Mouse (Mus musculus) kidney, embryonic 16.5 days (tissue): ENCODE results near the gene Rbm12. TPM values are rescaled to one million over a fixed set of nuclear protein-coding genes. Genes with fewer than 3 reads are reported as not detected.

Experiments
- ATAC-seq: fragments of 200-750 bp; cut with Nextera tagmentation; 2 replicates; pipeline ENCODE4 v1.8.0; 2017; ENCODE audit warnings: moderate TSS enrichment; ENCODE audit not compliant: low FRiP score, low TSS enrichment
- H3K27ac ChIP-seq: fragments of 300-500 bp; sonication (generic); 2 replicates; pipeline ENCODE4 v1.5.1; 2014; ENCODE audit warnings: low read length
- H3K27me3 ChIP-seq: fragments of 300-500 bp; sonication (generic); 2 replicates; pipeline ENCODE4 v1.6.1; 2014; ENCODE audit warnings: low read length, control low read depth, mixed read lengths; ENCODE audit not compliant: insufficient read depth
- H3K36me3 ChIP-seq: fragments of 300-500 bp; sonication (generic); 2 replicates; pipeline ENCODE4 v1.6.1; 2014; ENCODE audit warnings: low read length, control low read depth, mixed read lengths; ENCODE audit not compliant: insufficient read depth
- H3K4me1 ChIP-seq: fragments of 300-500 bp; sonication (generic); 2 replicates; pipeline ENCODE4 v1.6.1; 2014; ENCODE audit warnings: low read length, control low read depth, mixed read lengths; ENCODE audit not compliant: insufficient read depth
- H3K4me2 ChIP-seq: fragments of 300-500 bp; sonication (generic); replicated peaks from 2 replicates; pipeline ENCODE4 v1.6.1; 2014; ENCODE audit warnings: low read depth, low read length
- H3K4me3 ChIP-seq: fragments of 300-500 bp; sonication (generic); 2 replicates; pipeline ENCODE4 v1.5.1; 2014; ENCODE audit warnings: mild to moderate bottlenecking, low read length
- H3K9ac ChIP-seq: fragments of 300-500 bp; sonication (generic); replicated peaks from 2 replicates; pipeline ENCODE4 v1.6.1; 2014; ENCODE audit warnings: low read length
- H3K9me3 ChIP-seq: fragments of 300-500 bp; sonication (generic); 2 replicates; pipeline ENCODE4 v1.6.1; 2016; ENCODE audit warnings: low read length, control low read depth
- WGBS: fragments of 180-500 bp; shearing (Covaris S2); extraction: QIAGEN DNeasy Blood & Tissue Kit; methylation state at CpG from one replicate; pipeline ENCODE4 v1.1.7; 2014; 5-methylcytosine and 5-hydroxymethylcytosine counted together
- polyA plus RNA-seq: library from polyadenylated mRNA; unstranded; fragments of >200 nt; fragmentation: Nextera tagmentation; extraction: Ambion mirVana; gene quantifications from 2 replicates; pipeline ENCODE4 v1.2.1, GENCODE M21; 2015

Gene Rbm12
- polyA plus RNA-seq, 1 experiment from 2014 or later = 27.7 TPM

DNA sequence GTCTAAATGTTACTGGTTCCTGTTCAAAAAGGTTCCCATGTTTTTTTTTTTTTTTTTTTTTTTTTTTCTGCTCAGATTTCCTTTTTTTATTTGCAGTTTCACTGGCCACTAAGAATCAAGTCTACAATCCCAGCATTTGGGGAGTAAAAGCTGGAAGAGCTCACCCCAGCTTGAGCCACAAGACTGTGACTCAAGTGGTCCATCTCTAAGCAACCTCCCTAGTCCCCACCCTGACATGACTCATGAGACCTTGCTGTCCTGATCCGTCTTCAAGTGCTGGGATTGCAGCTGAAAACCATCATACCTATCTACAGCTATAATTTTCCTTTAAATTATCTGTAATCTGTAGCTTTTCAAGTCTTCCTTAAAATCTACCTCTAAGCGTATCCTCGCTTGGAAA lies 27.2 kb downstream of the Rbm12 start:
- Histone ChIP-seq H3K4me1 (no peaks in the 10 kb centered on the region), H3K9me3 (no peaks in the 10 kb centered on the region), H3K27ac (no peak overlapping the region), H3K36me3 (peaks cover 1% of the 10 kb centered on the region; the same call in 1 of the 2 replicates), H3K4me2 (no peak overlapping the region), H3K4me3 (no peak overlapping the region), H3K27me3 (no peaks in the 10 kb centered on the region), H3K9ac (no peak overlapping the region)
- WGBS = 87% methylated on average over 3 of the region's 3 CpGs
- no peak for ATAC-seq

DNA sequence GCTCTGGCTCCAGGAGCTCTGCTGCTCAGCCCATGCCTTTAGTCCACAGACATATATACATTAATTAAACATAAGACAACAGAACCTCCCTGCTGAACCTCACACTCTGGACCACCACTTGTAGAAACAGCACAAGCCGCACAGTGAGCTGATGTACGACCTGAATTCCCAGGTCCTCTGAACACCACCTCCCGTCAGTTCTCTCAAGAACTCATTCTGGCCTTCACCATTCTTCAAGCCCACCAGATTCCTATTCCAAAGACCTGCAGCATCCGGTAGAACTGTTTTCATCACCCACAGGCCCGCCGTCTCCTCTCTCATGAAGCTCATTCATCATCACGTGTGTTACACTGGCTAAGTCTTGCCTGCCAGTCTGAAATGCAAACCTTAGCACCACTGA lies 31.4 kb downstream of the Rbm12 start:
- 81% methylated on average over 7 of the region's 7 CpGs for WGBS
- H3K4me1 ChIP-seq = no peaks in the 10 kb centered on the region
- no peaks in the 10 kb centered on the region for H3K9me3 ChIP-seq
- H3K9ac ChIP-seq = no peak overlapping the region
- no peak overlapping the region for H3K4me2 ChIP-seq
- no peak overlapping the region for H3K27ac ChIP-seq
- no peak overlapping the region for H3K4me3 ChIP-seq
- H3K36me3 ChIP-seq = peaks cover 36% of the 10 kb centered on the region
- no peaks in the 10 kb centered on the region for H3K27me3 ChIP-seq
- no peak for ATAC-seq

DNA sequence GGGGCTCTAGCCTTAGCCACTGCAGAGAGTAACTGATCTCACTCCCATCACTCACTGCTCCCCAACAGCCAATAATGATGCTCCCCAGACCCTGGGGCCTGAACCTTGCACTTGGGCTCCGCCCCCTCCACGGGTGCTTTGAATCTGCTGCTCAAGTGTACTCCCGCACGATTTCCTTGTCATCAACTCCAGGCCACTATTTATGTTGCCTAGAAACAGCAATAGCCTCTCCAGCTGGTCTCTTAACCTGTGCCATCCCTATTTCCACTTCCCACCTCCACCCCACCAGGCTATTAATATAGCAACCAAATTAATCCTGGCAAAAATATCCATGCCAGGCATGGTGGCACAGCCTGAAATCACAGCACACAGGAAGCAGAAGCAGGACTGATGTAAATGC lies 32.1 kb downstream of the Rbm12 start:
- no peak for ATAC-seq
- Histone ChIP-seq H3K9ac (no peak overlapping the region), H3K4me3 (no peak overlapping the region), H3K27ac (no peak overlapping the region), H3K27me3 (no peaks in the 10 kb centered on the region), H3K9me3 (no peaks in the 10 kb centered on the region), H3K36me3 (peaks cover 41% of the 10 kb centered on the region), H3K4me2 (no peak overlapping the region), H3K4me1 (no peaks in the 10 kb centered on the region)
- WGBS = 30% methylated on average over 4 of the region's 4 CpGs

DNA sequence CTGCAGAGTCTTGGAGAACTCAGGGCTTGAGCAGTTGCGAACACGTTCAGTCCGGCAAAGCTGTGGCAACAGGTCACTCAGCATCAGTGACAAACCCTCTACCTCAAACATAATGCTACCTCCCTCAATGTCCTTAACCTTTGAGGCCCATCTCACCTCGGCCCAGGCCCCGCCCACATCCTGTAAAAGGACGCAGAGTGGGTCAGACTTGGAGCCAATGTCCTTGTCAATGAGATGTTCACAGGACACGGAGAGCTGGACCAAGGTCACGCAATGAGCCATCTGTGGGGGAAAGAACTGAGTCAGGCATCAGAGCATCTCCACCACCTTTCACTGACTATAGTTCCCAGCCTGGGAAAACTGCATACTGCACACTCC lies 32.6 kb downstream of the Rbm12 start:
- Histone ChIP-seq H3K4me2 (no peak overlapping the region), H3K4me3 (no peak overlapping the region), H3K9ac (no peak overlapping the region), H3K27ac (no peak overlapping the region), H3K4me1 (no peaks in the 10 kb centered on the region), H3K9me3 (no peaks in the 10 kb centered on the region), H3K27me3 (no peaks in the 10 kb centered on the region), H3K36me3 (peaks cover 46% of the 10 kb centered on the region)
- no peak for ATAC-seq
- WGBS = 74% methylated on average over 8 of the region's 8 CpGs

DNA sequence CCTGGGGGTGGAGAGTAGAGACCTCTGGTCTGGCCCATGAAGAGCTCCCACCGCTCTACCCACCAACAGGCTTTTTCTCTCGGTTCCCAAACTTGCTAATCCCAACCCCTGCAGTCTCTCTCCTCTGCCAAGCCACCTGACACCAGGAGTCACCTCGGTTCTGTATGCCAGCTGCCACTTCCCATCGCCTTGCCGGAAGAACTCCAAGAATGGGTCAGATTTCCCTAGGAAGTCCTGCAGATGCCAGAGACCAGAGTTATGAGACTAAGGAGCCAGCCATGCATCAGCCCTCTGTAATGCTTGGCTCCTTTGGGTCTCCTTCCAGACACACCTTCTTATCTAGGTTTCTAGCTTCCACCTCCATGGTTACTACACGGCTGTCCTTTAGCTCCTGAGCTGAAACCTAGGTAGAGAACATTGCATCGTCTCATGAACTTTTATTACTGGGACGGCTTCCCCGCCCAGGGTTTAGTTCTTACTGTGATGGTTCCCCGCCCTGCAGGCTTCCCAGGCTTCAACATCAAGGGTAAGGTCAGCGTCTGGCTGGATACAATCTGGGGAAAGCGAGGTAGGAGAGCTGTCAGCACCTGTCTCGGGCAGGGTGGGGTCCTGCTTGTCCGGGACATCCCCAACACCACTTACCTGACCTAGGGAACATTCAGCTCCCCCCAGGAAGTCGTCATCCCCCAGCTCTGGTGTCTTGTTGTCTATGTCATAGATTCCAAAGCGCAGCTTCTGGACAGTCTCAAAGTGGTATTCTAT lies 33.2 kb downstream of the Rbm12 start:
- Histone ChIP-seq H3K4me2 (no peak overlapping the region), H3K4me1 (no peaks in the 10 kb centered on the region), H3K9me3 (no peaks in the 10 kb centered on the region), H3K4me3 (no peak overlapping the region), H3K9ac (no peak overlapping the region), H3K27me3 (no peaks in the 10 kb centered on the region), H3K36me3 (peaks cover 52% of the 10 kb centered on the region), H3K27ac (no peak overlapping the region)
- no peak for ATAC-seq
- WGBS = 86% methylated on average over 16 of the region's 16 CpGs

DNA sequence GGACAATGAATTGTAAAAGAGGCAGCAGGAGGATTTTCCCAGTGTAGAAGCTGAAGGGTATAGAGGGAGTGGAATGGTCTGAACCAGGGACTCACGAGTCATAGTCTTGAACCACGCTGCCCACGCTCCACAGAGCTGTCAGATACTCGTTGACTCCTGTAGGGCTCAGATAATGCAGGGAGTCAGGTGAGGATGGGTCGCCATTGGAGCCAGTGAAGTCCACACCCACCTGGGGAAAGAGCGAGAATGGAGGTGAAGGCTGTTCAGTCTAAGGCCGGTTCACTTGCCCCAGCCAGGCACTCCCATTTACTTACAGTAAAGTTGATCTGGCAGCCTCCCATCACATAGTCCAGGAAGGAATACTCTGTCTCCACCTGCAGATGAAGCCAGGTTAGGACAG lies 34.3 kb downstream of the Rbm12 start:
- Histone ChIP-seq H3K36me3 (peaks cover 63% of the 10 kb centered on the region), H3K4me1 (no peaks in the 10 kb centered on the region), H3K4me2 (no peak overlapping the region), H3K27me3 (no peaks in the 10 kb centered on the region), H3K4me3 (no peak overlapping the region), H3K27ac (no peak overlapping the region), H3K9ac (no peak overlapping the region), H3K9me3 (no peaks in the 10 kb centered on the region)
- 90% methylated on average over 7 of the region's 7 CpGs for WGBS
- no peak for ATAC-seq

GRCm38 (mm10) chr2:156073725-156074124 lies 38.1 kb downstream of the Rbm12 start:
- H3K4me2 ChIP-seq = no peak overlapping the region
- H3K4me3 ChIP-seq = no peak overlapping the region
- no peaks in the 10 kb centered on the region for H3K27me3 ChIP-seq
- ATAC-seq = no peak
- no peak overlapping the region for H3K27ac ChIP-seq
- no peak overlapping the region for H3K9ac ChIP-seq
- peaks cover 93% of the 10 kb centered on the region for H3K36me3 ChIP-seq
- no peaks in the 10 kb centered on the region for H3K9me3 ChIP-seq
- WGBS = 88% methylated on average over 15 of the region's 15 CpGs
- no peaks in the 10 kb centered on the region for H3K4me1 ChIP-seq

DNA sequence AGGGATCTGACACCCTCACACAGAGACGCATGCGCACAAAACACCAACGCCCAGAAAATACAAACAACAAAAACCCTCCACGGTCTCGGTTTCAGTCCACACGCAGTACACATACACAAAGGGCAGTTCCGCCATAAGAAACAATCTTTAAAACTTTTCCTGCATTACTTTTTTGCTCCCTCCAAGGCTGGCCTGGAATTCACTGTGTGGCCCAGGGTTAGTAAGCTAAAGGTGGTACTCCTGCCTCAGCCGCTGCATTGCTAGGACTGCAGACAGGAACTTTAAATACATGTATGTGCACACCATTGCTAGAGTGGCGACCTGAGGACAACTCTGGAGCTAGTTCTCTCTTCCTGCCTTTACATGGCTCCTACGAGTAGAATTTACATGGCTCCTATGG lies 40.5 kb downstream of the Rbm12 start:
- 97% methylated on average over 10 of the region's 10 CpGs for WGBS
- H3K36me3 ChIP-seq = peaks cover 70% of the 10 kb centered on the region
- H3K4me2 ChIP-seq = no peak overlapping the region

DNA sequence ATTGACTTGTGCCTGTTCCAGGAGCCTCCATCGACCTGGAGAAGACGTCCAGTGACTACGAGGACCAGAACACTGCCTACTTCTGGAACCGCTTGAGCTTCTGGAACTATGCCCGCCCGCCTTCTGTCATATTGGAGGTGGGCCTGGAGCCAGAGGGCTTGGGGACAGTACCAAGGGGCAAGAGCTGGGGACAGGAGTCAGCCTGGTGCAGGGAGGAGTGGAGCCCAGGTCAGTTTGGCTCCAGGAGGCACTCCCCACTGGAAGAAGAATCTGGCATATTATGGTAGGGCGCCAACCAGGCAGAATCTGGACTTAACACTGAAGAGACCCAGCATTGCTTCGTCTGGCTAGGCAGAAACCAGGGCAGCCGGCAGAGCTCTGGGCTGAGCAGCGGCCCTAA lies 43.9 kb downstream of the Rbm12 start:
- peaks cover 39% of the 10 kb centered on the region for H3K36me3 ChIP-seq
- H3K4me2 ChIP-seq = no peak overlapping the region
- WGBS = 92% methylated on average over 10 of the region's 10 CpGs
- H3K4me1 ChIP-seq = peaks cover 8% of the 10 kb centered on the region
- H3K4me3 ChIP-seq = no peak overlapping the region
- no peak for ATAC-seq
- H3K9ac ChIP-seq = no peak overlapping the region
- H3K27ac ChIP-seq = no peak overlapping the region
- no peaks in the 10 kb centered on the region for H3K9me3 ChIP-seq
- no peaks in the 10 kb centered on the region for H3K27me3 ChIP-seq

More for the DNA sequence above, 40.5 kb downstream of the Rbm12 start:
- Histone ChIP-seq H3K4me3 (no peak overlapping the region), H3K9ac (no peak overlapping the region), H3K27ac (no peak overlapping the region), H3K4me1 (peaks cover 3% of the 10 kb centered on the region; the same call in 1 of the 2 replicates), H3K27me3 (no peaks in the 10 kb centered on the region), H3K9me3 (no peaks in the 10 kb centered on the region)
- no peak for ATAC-seq

- 26% methylated on average over 10 of the region's 10 CpGs for WGBS
- Histone ChIP-seq H3K27ac (no peak overlapping the region), H3K9ac (peak overlapping the region; percentile 86), H3K4me2 (peak overlapping the region; percentile 96), H3K27me3 (no peaks in the 10 kb centered on the region), H3K4me3 (peak overlapping the region; percentile 73), H3K4me1 (peaks cover 8% of the 10 kb centered on the region), H3K9me3 (no peaks in the 10 kb centered on the region), H3K36me3 (peaks cover 23% of the 10 kb centered on the region)
- peak; percentile 16; the same call in 1 of the 2 replicates for ATAC-seq
Observed at GRCm38 (mm10) chr2:156066126-156066525, 45.7 kb downstream of the Rbm12 start.
